Mouse (Mus musculus): ENCODE measurements around the gene Fam193b.
"Not testable (repeated sequence)": the region's sequence is repeated elsewhere in the genome, so short reads cannot be mapped to it uniquely, and the experiment has no call there.

Gene Fam193b

GRCm38 (mm10) chr13:55571027-55571751, at the start of gene Fam193b:
Gene Fam193b (minus strand): TSS chr13:55571120.
- DNase-seq (ENCODE audit: low spot score in 2 of 2), result peak; percentile 91 to 92

GRCm38 (mm10) chr13:55620275-55620674, 49.4 kb upstream of the Fam193b start:
- DNase-seq (ENCODE audit: low spot score in 2 of 2), result no peak

- no peak for DNase-seq (ENCODE audit: low spot score in 2 of 2)
Observed at GRCm38 (mm10) chr13:55619328-55619727, 48.4 kb upstream of the Fam193b start.

- DNase-seq (ENCODE audit: low spot score in 2 of 2), result no peak
Observed at GRCm38 (mm10) chr13:55613471-55613870, 42.6 kb upstream of the Fam193b start.

GRCm38 (mm10) chr13:55611996-55612395, 41.1 kb upstream of the Fam193b start:
- DNase-seq (ENCODE audit: low spot score in 2 of 2), result no peak

GRCm38 (mm10) chr13:55607624-55608006, 36.7 kb upstream of the Fam193b start:
- no peak for DNase-seq (ENCODE audit: low spot score in 2 of 2)

- no peak for DNase-seq (ENCODE audit: low spot score in 2 of 2)
Observed at GRCm38 (mm10) chr13:55606899-55607623, 36.1 kb upstream of the Fam193b start.

GRCm38 (mm10) chr13:55604606-55605005, 33.7 kb upstream of the Fam193b start:
- no peak for DNase-seq (ENCODE audit: low spot score in 2 of 2)

- DNase-seq (ENCODE audit: low spot score in 2 of 2), result peak; percentile 73 to 81
Observed at GRCm38 (mm10) chr13:55601611-55602010, 30.7 kb upstream of the Fam193b start.

GRCm38 (mm10) chr13:55600657-55601056, 29.7 kb upstream of the Fam193b start:
- DNase-seq (ENCODE audit: low spot score in 2 of 2), result peak; percentile 69 to 76

GRCm38 (mm10) chr13:55599566-55600540, 28.9 kb upstream of the Fam193b start, which contains the start of gene B4galt7:
Gene B4galt7 (plus strand): TSS chr13:55599896.
- DNase-seq (ENCODE audit: low spot score in 2 of 2), result peak; percentile 83 to 84

GRCm38 (mm10) chr13:55596802-55597201, 25.9 kb upstream of the Fam193b start:
- no peak for DNase-seq (ENCODE audit: low spot score in 2 of 2)

GRCm38 (mm10) chr13:55595375-55595774, 24.5 kb upstream of the Fam193b start:
- no peak for DNase-seq (ENCODE audit: low spot score in 2 of 2)

GRCm38 (mm10) chr13:55593254-55593747, 22.4 kb upstream of the Fam193b start:
- no peak for DNase-seq (ENCODE audit: low spot score in 2 of 2)

- peak; percentile 92 to 95 for DNase-seq (ENCODE audit: low spot score in 2 of 2)
Observed at GRCm38 (mm10) chr13:55592512-55593253, 21.8 kb upstream of the Fam193b start.

GRCm38 (mm10) chr13:55591961-55592490, 21.1 kb upstream of the Fam193b start:
- DNase-seq (ENCODE audit: low spot score in 2 of 2), result no peak

- DNase-seq (ENCODE audit: low spot score in 2 of 2), result no peak
Observed at GRCm38 (mm10) chr13:55578086-55578485, 7.2 kb upstream of the Fam193b start.

- DNase-seq (ENCODE audit: low spot score in 2 of 2), result not testable (repeated sequence)
Observed at GRCm38 (mm10) chr13:55576872-55577271, 6.0 kb upstream of the Fam193b start.

- DNase-seq (ENCODE audit: low spot score in 2 of 2), result no peak
Observed at GRCm38 (mm10) chr13:55575932-55576331, 5.0 kb upstream of the Fam193b start.

GRCm38 (mm10) chr13:55574321-55574720, 3.4 kb upstream of the Fam193b start:
- no peak for DNase-seq (ENCODE audit: low spot score in 2 of 2)

GRCm38 (mm10) chr13:55573432-55573831, 2.5 kb upstream of the Fam193b start, which contains the start of gene Tmed9:
Gene Tmed9 (plus strand): TSS chr13:55573732.
- DNase-seq (ENCODE audit: low spot score in 2 of 2), result no peak
